Mouse (Mus musculus) spleen, postnatal 36 days (tissue): ENCODE data around the gene Zc3h6.
"Not testable (repeated sequence)": the region's sequence is repeated elsewhere in the genome, so short reads cannot be mapped to it uniquely, and the experiment has no call there.

Experiments used
- DNase-seq, 2 experiments: peaks; one replicate each; pipeline ENCODE4 v3.0.0; 2022; ENCODE audit warnings: low spot score in 2 of 2, mixed read lengths in 1 of 2

Gene Zc3h6

GRCm38 (mm10) chr2:128966641-128967580 is at the start of gene Zc3h6:
TSS of gene Zc3h6 (plus strand) at chr2:128967402.
- peak; percentile 97 for DNase-seq

- DNase-seq = no peak
Measured at GRCm38 (mm10) chr2:128924799-128925198, 42.4 kb upstream of the Zc3h6 start.

GRCm38 (mm10) chr2:128928446-128928845 is 38.8 kb upstream of the Zc3h6 start:
- no peak for DNase-seq

GRCm38 (mm10) chr2:128930704-128931103 is 36.5 kb upstream of the Zc3h6 start:
- no peak for DNase-seq

GRCm38 (mm10) chr2:128936256-128936655 is 30.9 kb upstream of the Zc3h6 start:
- no peak for DNase-seq

- DNase-seq = peak; percentile 97
Measured at GRCm38 (mm10) chr2:128943538-128944528, 23.4 kb upstream of the Zc3h6 start, which contains the start of gene Zc3h8. TSS of gene Zc3h8 (minus strand) at chr2:128944077.

- DNase-seq = peak; percentile 35 to 41
Measured at GRCm38 (mm10) chr2:128947962-128948588, 19.1 kb upstream of the Zc3h6 start.

- DNase-seq = no peak
Measured at GRCm38 (mm10) chr2:128954186-128954585, 13.0 kb upstream of the Zc3h6 start.

- DNase-seq = no peak
Measured at GRCm38 (mm10) chr2:128965505-128966105, 1.6 kb upstream of the Zc3h6 start.

GRCm38 (mm10) chr2:128966236-128966635 is 966 bp upstream of the Zc3h6 start:
- no peak for DNase-seq

GRCm38 (mm10) chr2:128967661-128968441 is 649 bp downstream of the Zc3h6 start, which contains the start of gene Gm10762:
TSS of gene Gm10762 (minus strand) at chr2:128967725.
- peak; percentile 79 to 83 for DNase-seq

- no peak for DNase-seq
Measured at GRCm38 (mm10) chr2:128968475-128969083, 1.4 kb downstream of the Zc3h6 start.

GRCm38 (mm10) chr2:128972301-128972700 is 5.1 kb downstream of the Zc3h6 start:
- DNase-seq = no peak

GRCm38 (mm10) chr2:128975572-128975971 is 8.4 kb downstream of the Zc3h6 start:
- no peak for DNase-seq

GRCm38 (mm10) chr2:128984746-128985145 is 17.5 kb downstream of the Zc3h6 start:
- DNase-seq = no peak

GRCm38 (mm10) chr2:129004872-129005271 is 37.7 kb downstream of the Zc3h6 start:
- no peak for DNase-seq

GRCm38 (mm10) chr2:129006194-129006749 is 39.1 kb downstream of the Zc3h6 start:
- DNase-seq = no peak

GRCm38 (mm10) chr2:129008867-129009266 is 41.7 kb downstream of the Zc3h6 start:
- not testable (repeated sequence) for DNase-seq

- DNase-seq = no peak
Measured at GRCm38 (mm10) chr2:129020106-129020505, 52.9 kb downstream of the Zc3h6 start.
